Mouse (Mus musculus): ENCODE data around the gene Chp2. TPM values are rescaled to one million over a fixed set of nuclear protein-coding genes. Genes with fewer than 3 reads are reported as not detected.
A peak's percentile ranks its signal among the peaks of the same experiment; 100 is the strongest.

The Chp2 gene
- 9.2 and 13.4 TPM in 2 replicates for polyA plus RNA-seq (2012; rRNA removed)

DNA sequence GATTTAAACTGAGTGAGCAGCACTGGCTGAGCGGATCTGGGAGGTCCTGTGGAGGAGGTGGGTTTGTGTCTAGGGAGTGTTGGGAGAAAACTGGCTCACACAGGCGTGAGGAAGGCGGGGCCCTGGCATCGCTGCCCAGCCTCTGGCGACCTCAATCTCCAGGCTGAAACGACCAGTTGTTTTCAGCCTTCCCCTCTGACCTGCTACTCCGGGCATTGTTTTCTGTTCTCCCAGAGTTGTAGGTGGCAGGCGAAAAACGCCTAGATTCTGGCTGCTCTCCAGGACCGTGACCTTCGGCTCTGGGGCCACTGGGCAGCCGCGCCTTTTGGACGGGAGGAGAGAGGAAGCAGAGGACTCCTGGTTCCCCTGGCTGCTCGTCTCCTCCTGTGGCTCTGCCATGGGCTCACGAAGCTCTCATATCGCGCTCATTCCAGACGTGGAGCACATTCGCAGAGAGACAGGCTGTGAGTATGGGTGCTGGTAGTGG lies at the start of gene Chp2:
Gene Chp2, plus strand, starts transcription at position 182 of the 487 bp plus-strand sequence.
- Histone ChIP-seq H3K27ac (ENCODE audit: control insufficient read depth, insufficient read depth, low read depth, low read length) (peak within 1 kb of the TSS; percentile 32), H3K4me3 (ENCODE audit: control insufficient read depth, low read depth, low read length) (peak within 1 kb of the TSS; percentile 10), H3K27me3 (ENCODE audit: control insufficient read depth, insufficient read depth, low read length) (no peaks in the 10 kb centered on the region), H3K36me3 (ENCODE audit: control insufficient read depth, insufficient read depth, low read length) (no peaks in the 10 kb centered on the region), H3K4me1 (ENCODE audit: control insufficient read depth, insufficient read depth, low read length) (peaks cover 7% of the 10 kb centered on the region)
- no peak for TF ChIP-seq CTCF (IDR thresholded peaks at IDR 0.05; ENCODE audit: control insufficient read depth, insufficient read depth, insufficient replicate concordance, low read depth, low read length)
- peak; percentile 38 for TF ChIP-seq POLR2A (IDR thresholded peaks at IDR 0.05; ENCODE audit: control insufficient read depth, low read depth, low read length)

DNA sequence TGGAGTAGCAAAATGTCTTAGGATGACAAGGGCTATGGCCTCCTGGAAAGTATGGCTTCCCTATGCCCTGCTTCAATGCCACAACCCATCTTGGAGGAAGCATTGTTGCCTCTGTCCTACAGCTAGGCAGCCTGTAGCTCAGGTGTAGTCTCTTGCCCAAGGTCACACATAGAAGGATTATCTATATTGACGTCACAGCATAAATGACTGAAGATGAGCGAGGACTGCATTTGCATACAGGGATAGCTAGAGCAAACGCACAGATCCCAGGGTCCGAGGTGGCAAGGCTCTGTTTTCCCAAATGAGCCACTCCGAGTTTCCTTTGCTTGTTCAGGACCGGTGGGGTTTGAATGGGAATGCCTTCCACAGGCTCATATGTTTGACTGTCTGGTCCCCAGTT lies 48.6 kb upstream of the Chp2 start:
- H3K4me1 ChIP-seq (ENCODE audit: control insufficient read depth, insufficient read depth, low read length), result no peaks in the 10 kb centered on the region
- no peak overlapping the region for H3K4me3 ChIP-seq (ENCODE audit: control insufficient read depth, low read depth, low read length)
- no peaks in the 10 kb centered on the region for H3K27me3 ChIP-seq (ENCODE audit: control insufficient read depth, insufficient read depth, low read length)
- no peak overlapping the region for H3K27ac ChIP-seq (ENCODE audit: control insufficient read depth, insufficient read depth, low read depth, low read length)
- peaks cover 3% of the 10 kb centered on the region; the same call in 1 of the 2 replicates for H3K36me3 ChIP-seq (ENCODE audit: control insufficient read depth, insufficient read depth, low read length)
- no peak for TF ChIP-seq CTCF (IDR thresholded peaks at IDR 0.05; ENCODE audit: control insufficient read depth, insufficient read depth, insufficient replicate concordance, low read depth, low read length)
- TF ChIP-seq POLR2A (IDR thresholded peaks at IDR 0.05; ENCODE audit: control insufficient read depth, low read depth, low read length), result no peak

DNA sequence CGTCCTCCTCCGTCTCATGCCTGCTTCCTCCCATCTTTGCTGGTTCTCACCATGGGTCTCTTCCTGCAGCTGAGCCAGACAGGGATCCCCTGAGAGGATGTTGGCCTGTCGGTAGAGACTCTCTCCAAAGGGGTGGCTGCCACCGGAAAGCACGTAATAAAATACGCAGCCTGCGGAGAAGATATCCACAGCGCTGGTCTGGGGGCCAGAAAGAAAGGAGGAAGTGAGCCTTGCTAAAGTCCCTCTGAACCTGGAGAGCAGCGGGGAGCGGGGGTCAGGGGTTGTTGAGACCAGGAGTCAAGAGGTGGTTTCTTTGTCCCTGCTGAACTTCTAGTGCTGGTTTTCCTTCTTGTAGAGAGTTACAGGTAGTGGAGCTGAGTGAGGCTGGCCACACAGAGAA lies 47.7 kb upstream of the Chp2 start:
- H3K4me3 ChIP-seq (ENCODE audit: control insufficient read depth, low read depth, low read length), result no peak overlapping the region
- H3K27me3 ChIP-seq (ENCODE audit: control insufficient read depth, insufficient read depth, low read length), result no peaks in the 10 kb centered on the region
- H3K36me3 ChIP-seq (ENCODE audit: control insufficient read depth, insufficient read depth, low read length), result 0 out of 2 replicates have a peak, but pooled peaks cover 1% of the 10 kb centered on the region
- TF ChIP-seq POLR2A (IDR thresholded peaks at IDR 0.05; ENCODE audit: control insufficient read depth, low read depth, low read length), result no peak
- TF ChIP-seq CTCF (IDR thresholded peaks at IDR 0.05; ENCODE audit: control insufficient read depth, insufficient read depth, insufficient replicate concordance, low read depth, low read length), result no peak
- no peak overlapping the region for H3K27ac ChIP-seq (ENCODE audit: control insufficient read depth, insufficient read depth, low read depth, low read length)
- no peaks in the 10 kb centered on the region for H3K4me1 ChIP-seq (ENCODE audit: control insufficient read depth, insufficient read depth, low read length)

DNA sequence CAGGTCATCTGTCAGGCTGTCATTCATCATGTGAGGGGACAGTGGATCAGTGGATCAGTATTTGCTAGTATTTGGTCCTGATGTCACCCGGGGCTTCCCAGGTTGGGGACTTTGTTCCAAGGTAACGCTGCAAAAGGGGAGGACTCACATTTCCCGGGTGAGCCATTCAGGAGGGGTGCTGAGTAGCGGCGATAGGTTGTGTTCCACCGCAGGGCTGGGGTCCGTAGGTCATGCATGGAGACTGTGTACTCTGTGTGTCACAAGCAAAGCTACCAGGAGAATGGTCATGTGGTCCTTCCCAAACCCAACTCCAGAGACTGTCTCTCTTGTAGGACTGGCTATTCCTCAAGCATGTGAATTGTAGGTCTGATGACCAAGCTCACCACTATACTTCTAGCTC lies 38.6 kb upstream of the Chp2 start:
- TF ChIP-seq POLR2A (IDR thresholded peaks at IDR 0.05; ENCODE audit: control insufficient read depth, low read depth, low read length), result no peak
- TF ChIP-seq CTCF (IDR thresholded peaks at IDR 0.05; ENCODE audit: control insufficient read depth, insufficient read depth, insufficient replicate concordance, low read depth, low read length), result no peak
- no peak overlapping the region for H3K27ac ChIP-seq (ENCODE audit: control insufficient read depth, insufficient read depth, low read depth, low read length)
- H3K27me3 ChIP-seq (ENCODE audit: control insufficient read depth, insufficient read depth, low read length), result no peaks in the 10 kb centered on the region
- H3K4me1 ChIP-seq (ENCODE audit: control insufficient read depth, insufficient read depth, low read length), result peaks cover 3% of the 10 kb centered on the region; the same call in 1 of the 2 replicates
- no peak overlapping the region for H3K4me3 ChIP-seq (ENCODE audit: control insufficient read depth, low read depth, low read length)
- no peaks in the 10 kb centered on the region for H3K36me3 ChIP-seq (ENCODE audit: control insufficient read depth, insufficient read depth, low read length)

DNA sequence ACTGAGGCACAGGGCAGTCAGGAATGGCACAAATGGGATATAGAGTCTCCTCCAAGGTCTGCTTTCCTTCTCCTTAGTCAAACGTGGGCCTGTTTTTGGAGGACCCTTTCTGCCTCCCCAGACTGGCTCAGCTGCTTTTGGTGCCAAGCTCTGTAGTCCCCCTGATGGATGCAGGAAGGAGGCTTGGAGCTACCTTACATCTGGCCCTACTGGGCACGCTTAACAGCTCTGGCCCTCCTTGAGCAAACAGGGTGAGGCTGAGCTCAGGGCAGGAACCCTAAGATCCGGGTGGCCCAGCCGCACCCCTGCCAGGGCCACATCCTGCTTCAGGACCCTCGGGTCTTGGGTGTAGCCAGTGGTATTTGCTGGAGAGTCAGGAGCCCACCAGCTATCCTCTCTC lies 34.7 kb upstream of the Chp2 start:
- H3K4me3 ChIP-seq (ENCODE audit: control insufficient read depth, low read depth, low read length), result no peak overlapping the region
- TF ChIP-seq POLR2A (IDR thresholded peaks at IDR 0.05; ENCODE audit: control insufficient read depth, low read depth, low read length) (no peak), CTCF (IDR thresholded peaks at IDR 0.05; ENCODE audit: control insufficient read depth, insufficient read depth, insufficient replicate concordance, low read depth, low read length) (no peak)
- no peaks in the 10 kb centered on the region for H3K36me3 ChIP-seq (ENCODE audit: control insufficient read depth, insufficient read depth, low read length)
- H3K27me3 ChIP-seq (ENCODE audit: control insufficient read depth, insufficient read depth, low read length), result no peaks in the 10 kb centered on the region
- H3K4me1 ChIP-seq (ENCODE audit: control insufficient read depth, insufficient read depth, low read length), result peaks cover 6% of the 10 kb centered on the region; the same call in 1 of the 2 replicates
- no peak overlapping the region for H3K27ac ChIP-seq (ENCODE audit: control insufficient read depth, insufficient read depth, low read depth, low read length)

DNA sequence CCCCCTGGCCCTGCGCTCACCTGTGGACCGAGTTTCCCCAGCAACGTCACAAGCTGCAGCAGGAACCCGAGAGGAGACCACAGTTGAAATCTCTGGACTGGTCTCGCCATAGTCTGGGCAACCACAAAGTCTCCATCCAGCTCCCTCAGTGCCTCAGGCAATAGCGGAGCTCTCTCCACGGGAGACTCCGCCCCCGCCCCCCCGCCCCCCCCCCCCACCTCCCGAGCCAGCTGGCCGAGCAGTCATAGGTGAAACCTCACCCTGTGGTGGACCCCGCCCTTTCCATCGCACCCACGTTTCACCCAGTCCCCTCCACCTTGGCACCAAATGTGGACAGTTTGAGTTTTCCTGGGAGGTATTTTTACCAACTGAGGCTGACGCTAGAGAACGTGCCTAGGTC lies 33.3 kb upstream of the Chp2 start, which contains the start of gene Ern2:
Gene Ern2, minus strand, starts transcription at position 165 of the 400 bp plus-strand sequence.
- peaks cover 11% of the 10 kb centered on the region for H3K4me1 ChIP-seq (ENCODE audit: control insufficient read depth, insufficient read depth, low read length)
- TF ChIP-seq POLR2A (IDR thresholded peaks at IDR 0.05; ENCODE audit: control insufficient read depth, low read depth, low read length), result no peak
- TF ChIP-seq CTCF (IDR thresholded peaks at IDR 0.05; ENCODE audit: control insufficient read depth, insufficient read depth, insufficient replicate concordance, low read depth, low read length), result no peak
- no peaks in the 10 kb centered on the region for H3K27me3 ChIP-seq (ENCODE audit: control insufficient read depth, insufficient read depth, low read length)
- H3K36me3 ChIP-seq (ENCODE audit: control insufficient read depth, insufficient read depth, low read length), result no peaks in the 10 kb centered on the region
- H3K4me3 ChIP-seq (ENCODE audit: control insufficient read depth, low read depth, low read length), result peak within 1 kb of the TSS; percentile 63
- H3K27ac ChIP-seq (ENCODE audit: control insufficient read depth, insufficient read depth, low read depth, low read length), result no peak within 1 kb of the TSS

DNA sequence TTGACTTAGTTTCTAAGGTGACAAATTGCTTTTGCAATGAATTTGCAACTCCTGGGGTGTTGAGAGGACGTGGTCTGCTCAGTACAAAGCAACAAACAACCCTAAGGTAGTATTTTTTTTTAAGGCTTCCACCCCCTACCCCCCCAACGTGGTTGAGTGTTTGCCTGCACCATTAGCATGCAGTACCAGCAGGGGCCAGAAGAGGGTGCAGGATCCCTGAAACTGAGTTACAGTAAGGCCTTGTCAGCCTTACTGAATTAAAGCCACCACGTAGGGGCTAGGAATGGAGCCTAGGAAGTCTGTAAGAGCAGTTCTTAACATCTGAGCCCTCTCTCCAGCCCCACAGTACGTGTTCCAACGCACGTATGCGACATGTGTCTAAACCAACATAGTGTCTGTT lies 29.8 kb upstream of the Chp2 start:
- peaks cover 12% of the 10 kb centered on the region for H3K4me1 ChIP-seq (ENCODE audit: control insufficient read depth, insufficient read depth, low read length)
- H3K4me3 ChIP-seq (ENCODE audit: control insufficient read depth, low read depth, low read length), result no peak overlapping the region
- no peaks in the 10 kb centered on the region for H3K27me3 ChIP-seq (ENCODE audit: control insufficient read depth, insufficient read depth, low read length)
- no peak overlapping the region for H3K27ac ChIP-seq (ENCODE audit: control insufficient read depth, insufficient read depth, low read depth, low read length)
- no peaks in the 10 kb centered on the region for H3K36me3 ChIP-seq (ENCODE audit: control insufficient read depth, insufficient read depth, low read length)
- TF ChIP-seq POLR2A (IDR thresholded peaks at IDR 0.05; ENCODE audit: control insufficient read depth, low read depth, low read length) (no peak), CTCF (IDR thresholded peaks at IDR 0.05; ENCODE audit: control insufficient read depth, insufficient read depth, insufficient replicate concordance, low read depth, low read length) (peak; percentile 84; the same call in 1 of the 2 replicates)
